Mouse (Mus musculus): Measurements from ENCODE around the gene Ica1. TPM values are rescaled to one million over a fixed set of nuclear protein-coding genes. Genes with fewer than 3 reads are reported as not detected.

Ica1 gene
- polyA plus RNA-seq, 1 experiment from 2014 or later = 50.6 TPM

DNA sequence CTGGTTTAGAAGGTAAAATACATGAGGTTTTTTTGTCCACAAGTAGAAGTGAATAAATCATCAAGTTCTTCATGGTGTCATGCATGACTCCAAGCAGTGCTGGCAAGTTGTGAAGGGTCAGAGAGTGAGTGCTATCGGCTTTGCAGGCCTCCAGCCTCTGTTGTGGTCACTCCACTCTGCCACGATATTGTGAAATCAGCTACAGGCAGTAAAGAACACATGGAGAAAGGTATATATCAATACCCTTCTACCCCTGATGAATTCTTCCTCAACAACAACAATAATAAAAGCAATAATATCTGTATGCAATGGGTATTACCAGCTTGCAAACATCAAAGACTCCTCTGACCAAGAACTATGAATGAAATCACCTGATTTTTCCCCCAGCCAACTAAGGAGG is 47.9 kb downstream of the Ica1 start:
- WGBS = 86% methylated on average over 2 of the region's 2 CpGs

DNA sequence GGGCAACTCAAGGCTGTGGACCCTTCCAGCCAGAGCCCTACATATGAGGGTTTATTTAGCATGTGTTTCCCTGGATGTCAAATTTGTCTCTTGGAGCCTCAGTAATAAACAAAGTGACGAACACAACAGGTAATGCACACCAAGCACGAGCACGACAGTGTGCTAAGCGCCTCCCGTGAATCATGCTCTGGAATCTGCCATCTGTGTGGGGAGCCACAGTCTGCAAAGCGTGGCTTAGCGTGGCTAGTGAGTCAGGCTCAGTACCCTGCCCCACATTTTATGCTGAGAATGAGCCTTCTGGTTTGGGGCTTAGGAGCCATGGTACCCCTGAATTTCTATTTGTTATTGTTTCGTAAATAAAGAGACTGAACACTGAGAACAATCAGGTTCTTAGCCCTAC is 50.5 kb downstream of the Ica1 start:
- Histone ChIP-seq H3K4me1 (ENCODE audit: insufficient read depth, low read depth, low read length) (no peaks in the 10 kb centered on the region), H3K4me3 (ENCODE audit: low read depth, low read length) (no peak overlapping the region), H3K27me3 (replicated peaks; ENCODE audit: insufficient read depth, low read length) (no peaks in the 10 kb centered on the region), H3K4me2 (replicated peaks; ENCODE audit: low read depth, low read length) (no peak overlapping the region), H3K27ac (ENCODE audit: low read length) (no peak overlapping the region), H3K36me3 (ENCODE audit: insufficient read depth, low read length) (no peaks in the 10 kb centered on the region), H3K9ac (replicated peaks; ENCODE audit: low read depth) (no peak overlapping the region), H3K9me3 (ENCODE audit: low read length) (no peaks in the 10 kb centered on the region)
- DNase-seq (ENCODE audit: low spot score) (no peak), ATAC-seq (no peak)
- TF ChIP-seq CTCF (IDR thresholded peaks at IDR 0.05) (no peak), EP300 (IDR thresholded peaks at IDR 0.05) (no peak)
- 91% methylated on average over 8 of the region's 8 CpGs for WGBS

More for the DNA sequence above, 47.9 kb downstream of the Ica1 start:
- Histone ChIP-seq H3K9ac (replicated peaks; ENCODE audit: low read depth) (no peak overlapping the region), H3K4me3 (ENCODE audit: low read depth, low read length) (no peak overlapping the region), H3K4me1 (ENCODE audit: insufficient read depth, low read depth, low read length) (no peaks in the 10 kb centered on the region), H3K9me3 (ENCODE audit: low read length) (no peaks in the 10 kb centered on the region), H3K4me2 (replicated peaks; ENCODE audit: low read depth, low read length) (no peak overlapping the region), H3K27ac (ENCODE audit: low read length) (no peak overlapping the region), H3K36me3 (ENCODE audit: insufficient read depth, low read length) (no peaks in the 10 kb centered on the region), H3K27me3 (replicated peaks; ENCODE audit: insufficient read depth, low read length) (no peaks in the 10 kb centered on the region)
- ATAC-seq (no peak), DNase-seq (ENCODE audit: low spot score) (no peak)
- TF ChIP-seq CTCF (IDR thresholded peaks at IDR 0.05) = no peak
- no peak for TF ChIP-seq EP300 (IDR thresholded peaks at IDR 0.05)

DNA sequence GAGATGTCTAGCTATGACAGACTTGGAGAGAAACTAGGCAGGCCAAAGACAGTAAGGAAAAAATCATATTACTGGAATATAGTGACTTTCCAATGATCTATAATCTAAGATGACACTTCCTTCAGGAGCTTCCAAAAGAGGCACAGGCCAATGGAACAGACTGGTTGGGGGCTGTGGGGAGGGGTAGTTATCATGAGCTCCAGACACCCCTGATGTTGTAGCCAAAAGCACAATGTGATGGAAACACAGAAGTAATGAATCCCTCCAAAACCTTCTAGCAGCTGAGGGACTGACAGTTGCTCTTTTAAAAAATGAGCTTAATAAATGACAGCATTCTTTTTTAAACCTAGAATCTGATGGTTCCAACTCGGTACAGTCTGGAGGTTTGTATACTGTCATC is 52.7 kb downstream of the Ica1 start:
- H3K9me3 ChIP-seq (ENCODE audit: low read length) = no peaks in the 10 kb centered on the region
- H3K27me3 ChIP-seq (replicated peaks; ENCODE audit: insufficient read depth, low read length) = no peaks in the 10 kb centered on the region
- DNase-seq (ENCODE audit: low spot score) (no peak), ATAC-seq (no peak)
- H3K4me2 ChIP-seq (replicated peaks; ENCODE audit: low read depth, low read length) = no peak overlapping the region
- 82% methylated on average over 1 of the region's 1 CpGs for WGBS
- no peak overlapping the region for H3K27ac ChIP-seq (ENCODE audit: low read length)
- TF ChIP-seq EP300 (IDR thresholded peaks at IDR 0.05) = no peak
- no peak for TF ChIP-seq CTCF (IDR thresholded peaks at IDR 0.05)
- H3K4me3 ChIP-seq (ENCODE audit: low read depth, low read length) = no peak overlapping the region
- H3K36me3 ChIP-seq (ENCODE audit: insufficient read depth, low read length) = no peaks in the 10 kb centered on the region
- H3K4me1 ChIP-seq (ENCODE audit: insufficient read depth, low read depth, low read length) = no peaks in the 10 kb centered on the region
- H3K9ac ChIP-seq (replicated peaks; ENCODE audit: low read depth) = no peak overlapping the region

DNA sequence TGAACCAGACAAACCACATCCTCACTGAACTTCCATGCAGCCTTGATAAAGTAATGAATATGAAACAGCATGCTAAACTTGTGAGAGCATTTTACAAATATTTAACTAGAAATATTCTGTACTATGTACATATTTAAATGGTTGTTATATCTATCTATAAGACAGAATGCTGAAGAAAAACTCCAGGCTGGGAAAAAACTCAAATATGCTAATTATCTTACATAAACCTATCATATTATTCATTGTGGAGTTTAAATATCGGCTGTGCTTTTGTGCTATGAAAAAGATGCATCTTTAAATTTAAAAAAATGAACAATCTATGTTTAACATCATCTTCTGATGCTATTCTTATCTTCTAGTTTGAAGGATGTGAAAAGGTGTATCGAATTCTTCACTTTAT is 58.6 kb downstream of the Ica1 start:
- H3K27me3 ChIP-seq (replicated peaks; ENCODE audit: insufficient read depth, low read length) = no peaks in the 10 kb centered on the region
- H3K4me1 ChIP-seq (ENCODE audit: insufficient read depth, low read depth, low read length) = no peaks in the 10 kb centered on the region
- 94% methylated on average over 2 of the region's 2 CpGs for WGBS
- ATAC-seq (no peak), DNase-seq (ENCODE audit: low spot score) (no peak)
- H3K4me3 ChIP-seq (ENCODE audit: low read depth, low read length) = no peak overlapping the region
- no peaks in the 10 kb centered on the region for H3K9me3 ChIP-seq (ENCODE audit: low read length)
- H3K4me2 ChIP-seq (replicated peaks; ENCODE audit: low read depth, low read length) = no peak overlapping the region
- no peak for TF ChIP-seq CTCF (IDR thresholded peaks at IDR 0.05)
- TF ChIP-seq EP300 (IDR thresholded peaks at IDR 0.05) = no peak
- H3K27ac ChIP-seq (ENCODE audit: low read length) = no peak overlapping the region
- no peaks in the 10 kb centered on the region for H3K36me3 ChIP-seq (ENCODE audit: insufficient read depth, low read length)
- no peak overlapping the region for H3K9ac ChIP-seq (replicated peaks; ENCODE audit: low read depth)

- WGBS = 89% methylated on average over 7 of the region's 7 CpGs
- DNase-seq (ENCODE audit: low spot score) (no peak), ATAC-seq (no peak)
- Histone ChIP-seq H3K9ac (replicated peaks; ENCODE audit: low read depth) (no peak overlapping the region), H3K9me3 (ENCODE audit: low read length) (no peaks in the 10 kb centered on the region), H3K4me3 (ENCODE audit: low read depth, low read length) (no peak overlapping the region), H3K27ac (ENCODE audit: low read length) (no peak overlapping the region), H3K4me2 (replicated peaks; ENCODE audit: low read depth, low read length) (no peak overlapping the region), H3K4me1 (ENCODE audit: insufficient read depth, low read depth, low read length) (no peaks in the 10 kb centered on the region), H3K36me3 (ENCODE audit: insufficient read depth, low read length) (no peaks in the 10 kb centered on the region), H3K27me3 (replicated peaks; ENCODE audit: insufficient read depth, low read length) (no peaks in the 10 kb centered on the region)
- no peak for TF ChIP-seq CTCF (IDR thresholded peaks at IDR 0.05)
- TF ChIP-seq EP300 (IDR thresholded peaks at IDR 0.05) = no peak
Observed at GRCm38 (mm10) chr6:8717967-8718366, 60.3 kb downstream of the Ica1 start.

GRCm38 (mm10) chr6:8716539-8716938 is 61.7 kb downstream of the Ica1 start:
- no peaks in the 10 kb centered on the region for H3K36me3 ChIP-seq (ENCODE audit: insufficient read depth, low read length)
- DNase-seq (ENCODE audit: low spot score) (no peak), ATAC-seq (no peak)
- no peak overlapping the region for H3K9ac ChIP-seq (replicated peaks; ENCODE audit: low read depth)
- no peak overlapping the region for H3K4me2 ChIP-seq (replicated peaks; ENCODE audit: low read depth, low read length)
- H3K9me3 ChIP-seq (ENCODE audit: low read length) = no peaks in the 10 kb centered on the region
- H3K27ac ChIP-seq (ENCODE audit: low read length) = no peak overlapping the region
- 86% methylated on average over 2 of the region's 2 CpGs for WGBS
- no peak overlapping the region for H3K4me3 ChIP-seq (ENCODE audit: low read depth, low read length)
- TF ChIP-seq CTCF (IDR thresholded peaks at IDR 0.05) (no peak), EP300 (IDR thresholded peaks at IDR 0.05) (no peak)
- no peaks in the 10 kb centered on the region for H3K4me1 ChIP-seq (ENCODE audit: insufficient read depth, low read depth, low read length)
- no peaks in the 10 kb centered on the region for H3K27me3 ChIP-seq (replicated peaks; ENCODE audit: insufficient read depth, low read length)

DNA sequence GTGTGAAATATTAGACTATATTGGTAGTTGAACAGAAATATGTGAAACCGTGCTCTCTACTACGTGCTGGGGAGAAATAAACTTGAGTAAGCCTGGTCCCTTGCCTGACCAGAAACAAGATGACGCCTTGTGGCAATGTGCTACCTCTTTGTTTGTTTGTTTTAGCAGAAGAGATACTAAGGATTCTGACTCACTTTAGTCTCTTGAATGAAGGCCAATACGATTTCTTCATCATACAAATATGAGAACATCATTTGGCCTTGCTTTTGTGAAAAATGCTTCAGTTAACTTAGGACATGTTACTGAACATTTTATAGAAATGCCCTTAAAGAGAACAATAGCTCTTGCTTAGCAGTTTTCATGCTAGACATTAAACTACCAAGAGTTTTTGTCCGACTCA is 67.0 kb downstream of the Ica1 start:
- H3K27ac ChIP-seq (ENCODE audit: low read length) = no peak overlapping the region
- DNase-seq (ENCODE audit: low spot score) = peak; percentile 14
- WGBS = 75% methylated on average over 5 of the region's 5 CpGs
- H3K4me3 ChIP-seq (ENCODE audit: low read depth, low read length) = no peak overlapping the region
- no peak overlapping the region for H3K9ac ChIP-seq (replicated peaks; ENCODE audit: low read depth)
- no peaks in the 10 kb centered on the region for H3K27me3 ChIP-seq (replicated peaks; ENCODE audit: insufficient read depth, low read length)
- TF ChIP-seq CTCF (IDR thresholded peaks at IDR 0.05) (no peak), EP300 (IDR thresholded peaks at IDR 0.05) (no peak)
- H3K9me3 ChIP-seq (ENCODE audit: low read length) = no peaks in the 10 kb centered on the region
- no peaks in the 10 kb centered on the region for H3K36me3 ChIP-seq (ENCODE audit: insufficient read depth, low read length)
- no peak overlapping the region for H3K4me2 ChIP-seq (replicated peaks; ENCODE audit: low read depth, low read length)
- no peaks in the 10 kb centered on the region for H3K4me1 ChIP-seq (ENCODE audit: insufficient read depth, low read depth, low read length)
- ATAC-seq = no peak
